Mouse (Mus musculus) MEL (cell line): ENCODE data around the gene Cep131.

Experiments used
- CHD2 ChIP-seq: IDR thresholded peaks from 2 replicates; pipeline ENCODE4 v1.6.1; 2011; ENCODE audit warnings: low read length, improper control_type of control experiment
- CTCF ChIP-seq, 3 experiments: IDR thresholded peaks in 2 of 3; conservative IDR thresholded peaks in 1 of 3; 2 replicates each; pipeline ENCODE4 v1.5.1; 2011 to 2012; ENCODE audit warnings: low read length in 3 of 3, low read depth in 2 of 3, mild to moderate bottlenecking in 2 of 3, improper control_type of control experiment in 1 of 3, inconsistent platforms in 1 of 3, mixed read lengths in 1 of 3, moderate library complexity in 1 of 3; ENCODE audit not compliant: control insufficient read depth in 1 of 3, insufficient read depth in 1 of 3, poor library complexity in 1 of 3, severe bottlenecking in 1 of 3
- GATA1 ChIP-seq: IDR thresholded peaks from 2 replicates; pipeline ENCODE4 v1.6.1; 2011; ENCODE audit warnings: low read depth, low read length, improper control_type of control experiment
- HCFC1 ChIP-seq: IDR thresholded peaks from 2 replicates; pipeline ENCODE4 v1.6.1; 2012; ENCODE audit warnings: low read depth, mild to moderate bottlenecking, inconsistent platforms, low read length, improper control_type of control experiment, moderate library complexity
- POLR2A ChIP-seq, 2 experiments: IDR thresholded peaks; 2 replicates each; pipeline ENCODE4 v1.6.1; 2011 to 2012; ENCODE audit warnings: low read length in 2 of 2, mild to moderate bottlenecking in 2 of 2, control low read depth in 1 of 2, improper control_type of control experiment in 1 of 2, low read depth in 1 of 2, moderate library complexity in 1 of 2; ENCODE audit not compliant: control insufficient read depth in 1 of 2, insufficient read depth in 1 of 2, poor library complexity in 1 of 2
- RAD21 ChIP-seq: IDR thresholded peaks from 2 replicates; pipeline ENCODE4 v1.6.1; 2011; ENCODE audit warnings: mild to moderate bottlenecking, low read depth, low read length, improper control_type of control experiment
- TBP ChIP-seq: IDR thresholded peaks from 2 replicates; pipeline ENCODE4 v1.8.0; 2011; ENCODE audit warnings: low read depth, low read length, improper control_type of control experiment
- UBTF ChIP-seq: IDR thresholded peaks from 2 replicates; pipeline ENCODE4 v1.6.1; 2012; ENCODE audit warnings: low read depth, mild to moderate bottlenecking, inconsistent platforms, low read length, improper control_type of control experiment, moderate library complexity, borderline replicate concordance; ENCODE audit not compliant: insufficient read depth
- USF1 ChIP-seq: IDR thresholded peaks from 2 replicates; pipeline ENCODE4 v1.6.1; 2014; ENCODE audit warnings: low read depth, mild to moderate bottlenecking, inconsistent platforms, low read length, improper control_type of control experiment, moderate library complexity
- ZNF384 ChIP-seq: IDR thresholded peaks from 2 replicates; pipeline ENCODE4 v1.6.1; 2012; ENCODE audit warnings: low read depth, mild to moderate bottlenecking, inconsistent platforms, low read length, improper control_type of control experiment

- no peak for TF ChIP-seq CHD2
- no peak for TF ChIP-seq USF1
- TF ChIP-seq POLR2A (IDR thresholded peaks at IDR 0.05; ENCODE audit: control insufficient read depth in 1 of 2, insufficient read depth in 1 of 2, low read depth in 1 of 2, low read length in 2 of 2, poor library complexity in 1 of 2) = no peak
- no peak for TF ChIP-seq TBP
- no peak for TF ChIP-seq HCFC1
- no peak for TF ChIP-seq GATA1
- no peak for TF ChIP-seq CTCF (IDR thresholded peaks at IDR 0.05 in 2 of 3, conservative IDR thresholded peaks at IDR 0.05 in 1 of 3; ENCODE audit: control insufficient read depth in 1 of 3, insufficient read depth in 1 of 3, low read depth in 2 of 3, low read length in 3 of 3, poor library complexity in 1 of 3, severe bottlenecking in 1 of 3)
- TF ChIP-seq UBTF = no peak
- no peak for TF ChIP-seq RAD21
- TF ChIP-seq ZNF384 = no peak
These were observed 23.1 kb upstream of the Cep131 start for GRCm38 (mm10) chr11:120109558-120110210.
